Mouse (Mus musculus): ENCODE data around the gene Rdh14. TPM values are rescaled to one million over a fixed set of nuclear protein-coding genes. Genes with fewer than 3 reads are reported as not detected.

Gene Rdh14
- 35.5 and 37.9 TPM in 2 replicates for polyA plus RNA-seq (2015; fragmentation: Nextera tagmentation; extraction: Ambion mirVana)

DNA sequence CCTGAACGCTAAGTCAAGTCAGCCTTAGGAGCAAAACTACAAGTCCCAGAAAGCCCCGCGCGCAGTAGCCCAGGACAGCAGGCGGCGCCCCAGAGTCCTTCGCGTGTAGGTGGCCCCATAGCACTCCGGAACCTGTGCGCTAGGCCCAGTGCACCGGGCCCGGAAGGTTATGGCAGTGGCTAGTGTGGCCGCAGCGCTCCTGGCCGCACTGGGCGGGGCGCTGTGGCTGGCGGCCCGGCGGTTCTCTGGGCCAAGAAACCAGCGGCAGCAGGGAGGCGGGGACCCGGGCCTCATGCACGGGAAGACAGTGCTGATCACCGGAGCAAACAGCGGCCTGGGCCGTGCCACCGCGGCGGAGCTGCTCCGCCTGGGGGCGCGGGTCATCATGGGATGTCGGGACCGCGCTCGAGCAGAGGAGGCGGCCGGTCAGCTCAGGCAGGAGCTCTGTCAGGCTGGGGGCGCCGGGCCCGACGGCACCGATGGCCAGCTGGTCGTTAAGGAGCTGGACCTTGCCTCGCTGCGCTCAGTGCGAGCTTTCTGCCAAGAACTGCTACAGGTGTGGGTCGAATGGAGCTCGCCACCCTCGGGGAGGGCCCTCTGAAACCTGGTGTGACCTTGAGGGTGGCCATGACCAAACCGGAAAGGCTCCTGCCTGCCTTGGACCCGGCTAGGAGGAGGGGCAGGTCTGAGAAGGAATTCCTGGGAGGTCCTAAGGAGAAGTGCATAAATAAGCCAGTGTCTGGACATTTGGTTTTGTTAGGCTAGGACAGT is at the start of gene Rdh14:
Gene Rdh14, plus strand, starts transcription at position 102 of the 771 bp plus-strand sequence.
- Histone ChIP-seq H3K27ac (replicated peaks) (peak within 1 kb of the TSS; percentile 79), H3K4me2 (replicated peaks) (peak within 1 kb of the TSS; percentile 67), H3K36me3 (0 out of 2 replicates have a peak, but pooled peaks cover 4% of the 10 kb centered on the region), H3K9ac (replicated peaks) (peak within 1 kb of the TSS; percentile 83), H3K9me3 (no peaks in the 10 kb centered on the region), H3K4me1 (peaks cover 14% of the 10 kb centered on the region), H3K4me3 (peak within 1 kb of the TSS; percentile 63), H3K27me3 (no peaks in the 10 kb centered on the region)
- under 1% methylated on average over 52 of the region's 53 CpGs for WGBS
- ATAC-seq (replicated peaks): peak; percentile 99

DNA sequence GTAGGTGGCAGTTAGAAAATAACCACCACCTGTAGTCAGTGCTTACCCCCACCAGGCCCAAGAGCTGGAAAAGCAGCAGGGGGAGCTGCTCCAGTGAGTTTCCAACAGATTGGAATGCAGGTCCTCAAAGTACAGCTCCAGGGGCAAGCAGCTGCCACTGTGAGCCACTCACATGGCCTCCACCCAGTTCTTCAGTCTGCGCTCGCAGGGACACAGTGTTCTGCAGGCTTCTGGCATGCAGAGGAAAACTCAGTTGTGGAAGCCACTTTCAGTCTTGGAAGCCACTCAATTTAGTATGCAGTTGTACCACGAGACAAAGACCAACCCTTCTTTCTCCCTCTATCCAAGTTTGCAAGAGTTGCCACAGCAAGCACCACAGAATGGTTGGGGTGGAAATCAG is 39.9 kb upstream of the Rdh14 start:
- no peaks in the 10 kb centered on the region for H3K4me1 ChIP-seq
- no peaks in the 10 kb centered on the region for H3K27me3 ChIP-seq
- WGBS: 53% methylated on average over 3 of the region's 3 CpGs
- H3K9ac ChIP-seq (replicated peaks): no peak overlapping the region
- H3K9me3 ChIP-seq: no peaks in the 10 kb centered on the region
- H3K27ac ChIP-seq (replicated peaks): no peak overlapping the region
- no peaks in the 10 kb centered on the region for H3K36me3 ChIP-seq
- H3K4me2 ChIP-seq (replicated peaks): no peak overlapping the region
- H3K4me3 ChIP-seq: no peak overlapping the region
- no peak for ATAC-seq (replicated peaks)

DNA sequence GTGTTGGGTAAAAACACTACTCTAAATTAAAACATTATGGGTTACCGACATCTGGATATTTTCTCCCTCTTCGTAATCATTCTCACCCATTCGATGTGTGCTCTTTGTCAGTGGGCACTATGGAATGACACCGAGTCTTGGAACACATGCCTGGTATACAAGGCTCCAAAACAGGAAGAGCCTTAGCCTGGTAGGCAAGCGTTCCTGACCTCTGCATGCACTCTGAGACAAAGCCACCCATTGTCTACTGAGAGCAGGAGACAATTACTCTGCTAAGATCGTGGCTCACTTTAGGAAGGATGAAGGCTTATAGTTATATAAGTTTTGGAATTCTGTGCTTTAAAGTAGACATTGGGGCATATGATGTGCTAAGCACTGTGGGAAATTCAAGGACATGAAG is 32.8 kb upstream of the Rdh14 start:
- no peak overlapping the region for H3K27ac ChIP-seq (replicated peaks)
- 58% methylated on average over 6 of the region's 6 CpGs for WGBS
- no peak for ATAC-seq (replicated peaks)

DNA sequence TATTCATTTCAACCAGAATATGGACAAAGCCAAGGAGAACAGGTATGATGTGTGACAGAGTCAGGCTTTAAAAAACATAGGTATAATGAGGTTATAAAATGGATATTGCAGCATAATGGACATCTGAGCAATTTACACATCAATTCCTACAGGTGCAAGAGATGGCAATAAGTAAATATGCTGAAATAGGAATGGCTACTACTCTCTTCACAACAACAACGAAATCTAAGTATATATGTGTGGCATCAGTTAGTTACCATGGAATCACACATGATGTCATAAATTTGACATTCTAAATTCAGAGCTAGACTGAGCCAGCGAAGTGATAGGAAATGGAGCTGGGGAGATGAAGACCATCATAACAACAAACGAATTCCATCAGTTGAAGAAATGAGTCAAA is 20.9 kb upstream of the Rdh14 start, which contains the start of gene Nt5c1b:
Gene Nt5c1b, plus strand, starts transcription at position 301 of the 400 bp plus-strand sequence.
- no peak within 1 kb of the TSS for H3K4me2 ChIP-seq (replicated peaks)
- 85% methylated on average over 3 of the region's 3 CpGs for WGBS

More for the DNA sequence above, 32.8 kb upstream of the Rdh14 start:
- Histone ChIP-seq H3K4me1 (no peaks in the 10 kb centered on the region), H3K9ac (replicated peaks) (no peak overlapping the region), H3K4me2 (replicated peaks) (no peak overlapping the region), H3K36me3 (no peaks in the 10 kb centered on the region), H3K27me3 (no peaks in the 10 kb centered on the region), H3K9me3 (no peaks in the 10 kb centered on the region), H3K4me3 (no peak overlapping the region)

DNA sequence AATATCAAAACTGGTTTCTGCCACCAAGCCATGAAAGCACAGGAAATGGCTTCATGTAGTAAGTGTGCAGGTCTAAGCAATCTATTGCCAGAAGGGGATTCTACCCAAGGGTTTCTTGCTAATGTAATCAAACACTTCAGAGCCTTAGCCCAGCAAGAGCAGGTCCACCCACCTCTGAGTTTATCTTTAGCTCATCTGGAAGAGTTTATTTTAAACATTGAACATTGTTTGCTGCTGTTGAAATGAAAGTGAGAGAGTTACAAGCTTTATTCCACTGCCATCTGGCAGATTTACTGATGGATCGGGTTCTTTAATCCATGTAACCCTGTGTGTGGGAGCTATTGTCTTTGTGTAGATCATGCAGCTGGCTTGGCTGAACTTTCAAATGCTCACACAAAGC is 10.2 kb downstream of the Rdh14 start:
- 80% methylated on average over 1 of the region's 1 CpGs for WGBS
- no peak overlapping the region for H3K27ac ChIP-seq (replicated peaks)
- no peak overlapping the region for H3K9ac ChIP-seq (replicated peaks)
- no peaks in the 10 kb centered on the region for H3K36me3 ChIP-seq
- no peaks in the 10 kb centered on the region for H3K9me3 ChIP-seq
- no peak for ATAC-seq (replicated peaks)
- H3K4me3 ChIP-seq: no peak overlapping the region
- no peaks in the 10 kb centered on the region for H3K4me1 ChIP-seq
- no peak overlapping the region for H3K4me2 ChIP-seq (replicated peaks)
- no peaks in the 10 kb centered on the region for H3K27me3 ChIP-seq

More for the DNA sequence above, 20.9 kb upstream of the Rdh14 start, which contains the start of gene Nt5c1b:
- Histone ChIP-seq H3K4me3 (no peak within 1 kb of the TSS), H3K9ac (replicated peaks) (no peak within 1 kb of the TSS), H3K27ac (replicated peaks) (no peak within 1 kb of the TSS), H3K27me3 (no peaks in the 10 kb centered on the region), H3K9me3 (no peaks in the 10 kb centered on the region), H3K4me1 (no peaks in the 10 kb centered on the region), H3K36me3 (no peaks in the 10 kb centered on the region)
- ATAC-seq (replicated peaks): no peak

DNA sequence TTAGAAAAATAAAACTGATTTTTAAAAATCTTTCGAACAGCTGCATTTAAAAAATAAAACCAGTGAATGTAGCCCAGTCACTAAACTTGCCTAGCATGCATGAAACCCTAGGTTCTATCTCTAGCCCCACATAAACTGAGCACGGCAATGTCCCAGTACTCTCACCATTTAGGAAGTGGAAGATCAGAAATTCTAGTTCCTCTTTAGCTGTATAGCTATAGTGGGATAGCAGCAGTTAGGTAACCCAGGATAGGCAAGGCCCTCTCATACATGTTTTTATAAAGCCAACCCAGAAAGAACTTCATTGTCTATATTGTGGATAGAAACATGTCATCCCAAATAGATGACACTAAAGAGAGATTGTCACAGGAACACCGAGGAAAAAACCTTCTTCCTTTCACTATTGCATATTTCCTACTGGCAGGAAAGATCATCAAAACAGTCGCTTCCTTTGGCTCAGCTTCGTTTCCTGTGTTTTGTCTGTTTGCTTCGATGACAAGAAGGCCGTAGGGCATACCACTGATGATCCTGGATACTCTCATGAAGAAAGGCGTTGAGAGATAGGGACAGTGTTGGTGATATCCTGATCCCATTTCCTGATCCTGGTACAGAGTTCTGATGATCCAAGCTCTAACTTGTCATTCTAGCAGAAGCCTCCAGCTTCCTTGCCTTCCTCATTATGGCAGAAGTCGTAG is 12.0 kb downstream of the Rdh14 start:
- 86% methylated on average over 9 of the region's 9 CpGs for WGBS
- ATAC-seq (replicated peaks): no peak

DNA sequence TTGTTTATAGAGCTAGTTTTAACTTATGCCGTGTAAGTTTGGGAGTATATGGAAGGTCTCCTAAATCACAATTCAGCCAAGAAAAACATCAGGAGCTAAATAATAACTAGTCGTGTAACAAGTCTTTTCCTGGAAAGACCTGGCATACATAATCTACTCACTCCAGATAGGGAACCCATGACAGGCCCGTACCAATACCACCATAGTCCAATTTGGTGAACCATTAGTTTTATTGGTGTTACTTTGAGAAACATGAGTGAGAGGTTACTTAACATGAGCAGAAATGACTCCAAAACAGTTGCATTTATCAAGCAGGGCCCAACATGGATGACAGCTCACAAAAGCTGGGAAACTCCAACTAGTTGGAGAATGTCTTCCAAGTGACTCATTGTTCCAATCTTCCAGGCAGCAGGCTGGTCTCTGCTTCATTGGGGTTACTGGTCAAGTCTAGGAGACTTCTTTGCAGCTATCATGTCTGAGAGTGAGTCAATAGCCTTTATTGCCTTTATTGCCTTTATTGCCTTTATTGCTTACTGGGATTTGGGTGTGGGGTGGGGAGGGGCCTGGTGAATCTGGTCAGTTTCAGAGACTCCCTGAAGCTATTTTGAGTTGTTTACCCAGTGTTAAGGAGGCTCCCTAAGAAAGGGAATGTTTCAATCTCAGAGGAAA is 20.1 kb downstream of the Rdh14 start:
- no peaks in the 10 kb centered on the region for H3K36me3 ChIP-seq
- H3K4me3 ChIP-seq: no peak overlapping the region
- H3K4me1 ChIP-seq: no peaks in the 10 kb centered on the region
- no peak for ATAC-seq (replicated peaks)
- no peaks in the 10 kb centered on the region for H3K27me3 ChIP-seq
- H3K4me2 ChIP-seq (replicated peaks): no peak overlapping the region
- H3K27ac ChIP-seq (replicated peaks): no peak overlapping the region
- 95% methylated on average over 3 of the region's 3 CpGs for WGBS
- H3K9me3 ChIP-seq: no peaks in the 10 kb centered on the region
- H3K9ac ChIP-seq (replicated peaks): no peak overlapping the region

More for the DNA sequence above, 12.0 kb downstream of the Rdh14 start:
- Histone ChIP-seq H3K9ac (replicated peaks) (no peak overlapping the region), H3K4me2 (replicated peaks) (no peak overlapping the region), H3K4me1 (no peaks in the 10 kb centered on the region), H3K36me3 (no peaks in the 10 kb centered on the region), H3K27ac (replicated peaks) (no peak overlapping the region), H3K27me3 (no peaks in the 10 kb centered on the region), H3K9me3 (no peaks in the 10 kb centered on the region), H3K4me3 (no peak overlapping the region)

DNA sequence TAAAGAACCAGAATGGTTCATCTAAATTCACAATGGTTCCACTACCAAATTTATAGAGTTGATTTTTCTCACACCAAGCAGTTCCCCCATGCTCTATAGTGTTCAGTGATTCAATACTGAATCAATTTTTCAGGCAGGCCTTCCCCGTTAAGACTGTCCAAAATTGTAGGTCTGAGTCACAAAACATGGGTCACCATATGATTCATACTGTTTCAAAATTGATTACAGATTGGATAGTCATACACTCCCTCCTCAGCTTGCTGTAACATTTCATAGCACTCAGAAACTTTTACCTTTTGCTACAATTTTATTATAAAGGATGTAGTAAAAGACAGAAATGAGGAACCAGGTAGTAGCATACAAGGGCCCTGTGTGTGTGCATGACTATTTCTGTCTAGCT is 20.9 kb downstream of the Rdh14 start:
- H3K27ac ChIP-seq (replicated peaks): no peak overlapping the region
- H3K4me2 ChIP-seq (replicated peaks): no peak overlapping the region
- no peaks in the 10 kb centered on the region for H3K9me3 ChIP-seq
- H3K4me3 ChIP-seq: no peak overlapping the region
- ATAC-seq (replicated peaks): no peak
- no peaks in the 10 kb centered on the region for H3K36me3 ChIP-seq
- 97% methylated on average over 1 of the region's 1 CpGs for whole genome bisulfite sequencing
- no peaks in the 10 kb centered on the region for H3K4me1 ChIP-seq
- no peak overlapping the region for H3K9ac ChIP-seq (replicated peaks)
- H3K27me3 ChIP-seq: no peaks in the 10 kb centered on the region

DNA sequence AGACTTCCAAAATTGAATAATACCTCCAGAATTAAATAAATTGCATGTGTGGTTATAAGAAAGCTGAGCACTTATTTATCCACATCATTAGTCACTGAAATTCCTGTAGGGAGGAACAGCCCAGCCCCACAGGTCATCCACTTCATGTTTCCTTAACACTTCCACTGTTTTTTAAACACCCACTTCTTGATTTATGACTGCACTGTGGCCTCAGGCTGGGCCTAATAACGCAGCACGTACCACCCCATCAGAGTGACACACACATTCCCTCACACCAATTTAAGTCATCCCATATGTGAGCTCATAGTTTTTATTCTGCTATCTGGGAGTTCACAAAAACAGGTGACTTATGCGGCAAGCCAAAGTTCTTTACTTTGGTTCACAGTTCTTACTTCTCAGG is 31.8 kb downstream of the Rdh14 start:
- 89% methylated on average over 3 of the region's 3 CpGs for WGBS
- no peak for ATAC-seq (replicated peaks)
- no peak overlapping the region for H3K4me3 ChIP-seq
- no peaks in the 10 kb centered on the region for H3K4me1 ChIP-seq
- H3K27ac ChIP-seq (replicated peaks): no peak overlapping the region
- H3K9me3 ChIP-seq: no peaks in the 10 kb centered on the region
- no peak overlapping the region for H3K4me2 ChIP-seq (replicated peaks)
- no peaks in the 10 kb centered on the region for H3K27me3 ChIP-seq
- no peaks in the 10 kb centered on the region for H3K36me3 ChIP-seq
- H3K9ac ChIP-seq (replicated peaks): no peak overlapping the region

DNA sequence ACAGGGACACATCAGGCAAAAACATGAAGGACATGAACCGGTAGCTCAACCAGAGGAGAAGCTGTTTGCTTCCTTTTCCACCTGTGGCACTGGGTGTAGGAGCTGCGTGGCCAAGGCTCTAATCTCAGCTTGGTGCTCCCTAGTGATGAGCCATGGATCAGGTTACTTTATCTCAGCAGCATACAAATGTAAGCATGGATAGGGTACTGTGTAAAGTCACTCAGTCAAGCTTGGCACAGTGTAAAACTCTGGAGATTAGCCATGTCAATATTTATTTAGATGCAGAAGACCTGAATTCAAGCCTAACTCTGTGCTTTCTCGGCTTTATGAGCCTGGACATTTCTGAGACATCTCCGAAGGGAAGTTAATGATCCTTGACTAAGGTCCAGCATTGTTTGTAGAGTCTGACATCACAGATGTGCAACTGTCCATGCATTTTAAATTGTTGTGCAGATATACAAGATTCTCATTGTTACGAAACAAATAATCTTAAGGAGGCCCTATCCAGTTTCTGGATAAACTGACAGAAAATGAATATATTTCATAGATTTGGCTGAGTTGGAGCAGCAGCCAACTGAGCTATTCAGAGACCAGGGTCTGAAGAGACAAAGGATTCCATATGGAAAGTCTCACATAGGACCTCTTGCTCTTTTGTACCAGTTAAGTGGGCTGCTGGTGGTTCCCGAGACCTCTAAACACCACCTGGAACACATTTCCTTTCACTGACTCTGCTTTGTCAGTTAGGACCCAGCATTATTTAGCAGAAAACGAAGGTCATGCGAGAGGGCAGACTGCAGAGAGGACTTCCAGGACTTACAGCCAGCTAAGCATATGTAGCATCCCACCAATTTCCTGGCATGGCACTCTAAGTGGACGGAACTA is 35.7 kb downstream of the Rdh14 start:
- Histone ChIP-seq H3K4me1 (no peaks in the 10 kb centered on the region), H3K9me3 (no peaks in the 10 kb centered on the region), H3K4me2 (replicated peaks) (no peak overlapping the region), H3K27me3 (no peaks in the 10 kb centered on the region), H3K36me3 (no peaks in the 10 kb centered on the region), H3K4me3 (no peak overlapping the region), H3K9ac (replicated peaks) (no peak overlapping the region), H3K27ac (replicated peaks) (no peak overlapping the region)
- 72% methylated on average over 9 of the region's 9 CpGs for WGBS
- no peak for ATAC-seq (replicated peaks)

DNA sequence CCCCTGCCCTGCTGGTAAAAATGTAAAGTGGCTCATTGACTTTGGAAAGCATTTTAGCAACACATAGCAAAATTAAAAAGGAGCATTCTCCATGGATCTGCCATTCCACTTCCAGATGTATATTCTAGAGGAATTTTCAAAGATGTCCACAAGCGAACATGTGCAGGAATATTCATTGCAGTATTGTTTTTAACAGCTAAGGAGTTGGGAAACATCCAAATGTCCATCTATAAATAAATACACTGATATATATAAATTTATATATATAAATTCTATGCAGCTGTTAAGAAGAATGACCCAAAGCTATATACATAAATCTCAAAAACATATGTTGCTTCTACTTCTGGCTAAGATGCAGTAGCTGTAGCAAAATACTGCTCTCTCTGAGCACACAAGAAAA is 40.4 kb downstream of the Rdh14 start:
- Histone ChIP-seq H3K9me3 (no peaks in the 10 kb centered on the region), H3K4me1 (no peaks in the 10 kb centered on the region), H3K27ac (replicated peaks) (no peak overlapping the region), H3K4me2 (replicated peaks) (no peak overlapping the region), H3K36me3 (no peaks in the 10 kb centered on the region), H3K9ac (replicated peaks) (no peak overlapping the region), H3K27me3 (no peaks in the 10 kb centered on the region), H3K4me3 (no peak overlapping the region)
- no peak for ATAC-seq (replicated peaks)
- WGBS: 100% methylated on average over 1 of the region's 1 CpGs
